Mouse (Mus musculus): ENCODE results near the gene Nfib.
A peak's percentile ranks its signal among the peaks of the same experiment; 100 is the strongest.

The Nfib gene

DNA sequence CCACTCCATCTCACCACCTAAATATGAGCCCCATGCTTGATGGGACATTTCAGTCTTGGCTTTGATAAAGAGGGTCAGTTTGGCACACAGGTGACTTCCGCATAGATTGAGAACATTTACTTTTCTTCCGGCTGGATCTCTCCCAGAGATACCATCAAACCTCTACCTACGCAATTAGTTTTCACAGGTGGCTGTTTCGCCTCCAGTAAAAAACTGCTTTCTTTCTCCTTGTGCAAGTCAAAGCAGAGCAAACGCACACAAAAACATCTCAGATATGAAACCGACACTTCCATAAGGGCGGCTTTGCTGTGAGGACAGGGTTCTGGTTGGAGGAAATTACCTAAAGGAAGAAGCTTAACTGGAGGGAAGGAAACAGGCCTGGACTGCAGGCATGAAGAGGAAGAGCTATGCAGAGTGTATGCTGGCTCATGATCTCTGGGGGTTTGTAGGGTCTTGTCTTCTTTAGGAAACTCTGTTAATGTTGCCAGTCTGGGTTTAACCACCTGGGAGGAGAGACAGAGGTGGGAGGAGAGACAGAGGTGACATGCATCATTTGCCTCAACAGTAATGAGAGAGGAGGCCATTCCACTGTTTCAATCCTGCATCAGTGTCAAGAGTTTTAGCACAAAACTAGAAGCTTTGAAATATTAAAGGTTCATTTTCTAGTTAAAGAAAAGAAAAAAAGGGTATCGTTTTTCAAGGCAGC lies 249.8 kb downstream of the Nfib start:
- DNase-seq: no peak

DNA sequence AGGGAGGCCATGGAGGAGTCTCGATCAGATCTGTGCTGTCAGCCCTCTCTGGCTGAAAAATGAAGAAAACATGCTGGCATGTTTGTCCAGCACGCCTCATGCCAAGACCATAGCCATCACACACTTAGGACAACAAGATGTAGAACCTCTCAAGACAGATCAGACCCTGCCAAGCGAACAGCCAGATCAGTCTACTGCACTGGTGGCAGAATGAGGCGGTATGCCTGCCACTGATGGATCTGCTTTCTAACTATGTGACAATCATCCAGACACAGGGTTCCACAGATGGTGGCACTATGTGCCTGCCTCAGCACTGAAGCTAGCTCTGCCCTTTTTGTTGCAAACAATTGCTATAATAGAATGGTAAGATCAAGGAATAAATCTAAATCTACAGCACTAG lies 250.6 kb downstream of the Nfib start:
- no peak for DNase-seq

DNA sequence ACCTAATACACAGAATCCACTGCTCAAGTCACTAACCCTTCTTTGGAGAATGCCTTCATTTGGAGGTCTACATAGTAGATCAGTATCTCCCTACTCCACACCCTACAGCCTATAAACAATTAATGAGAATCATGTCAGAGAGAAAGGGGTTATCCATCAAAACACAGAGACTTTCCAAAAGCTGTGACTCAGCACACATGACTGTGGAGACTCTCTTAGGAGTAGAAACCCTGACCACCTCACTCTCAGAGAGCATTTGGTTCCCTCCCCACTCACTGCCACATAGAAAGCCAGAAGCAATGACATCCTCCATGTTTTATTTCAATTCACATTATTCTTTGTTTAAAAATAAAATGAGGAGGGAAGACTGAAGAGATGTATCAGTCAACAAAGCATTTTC lies 252.2 kb downstream of the Nfib start:
- DNase-seq: no peak

DNA sequence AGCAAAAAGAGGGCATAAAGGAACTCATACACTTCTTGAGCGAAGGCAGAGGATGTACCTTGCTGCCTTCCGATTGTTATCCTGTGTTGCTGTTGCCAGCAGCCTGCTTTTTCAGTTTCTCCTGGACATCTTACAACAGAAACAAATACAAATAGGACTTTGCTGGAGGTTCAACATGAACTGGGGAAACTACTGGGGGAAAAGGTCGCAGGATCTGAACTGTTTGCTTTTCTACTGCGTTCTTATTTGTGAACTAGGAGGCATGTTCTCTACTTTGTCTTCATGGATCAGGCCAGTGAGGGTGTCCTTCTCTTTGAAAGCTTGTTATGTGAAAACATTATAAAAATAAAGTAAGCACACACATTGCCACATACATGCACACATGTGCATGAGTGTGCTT lies 252.6 kb downstream of the Nfib start:
- DNase-seq: no peak

DNA sequence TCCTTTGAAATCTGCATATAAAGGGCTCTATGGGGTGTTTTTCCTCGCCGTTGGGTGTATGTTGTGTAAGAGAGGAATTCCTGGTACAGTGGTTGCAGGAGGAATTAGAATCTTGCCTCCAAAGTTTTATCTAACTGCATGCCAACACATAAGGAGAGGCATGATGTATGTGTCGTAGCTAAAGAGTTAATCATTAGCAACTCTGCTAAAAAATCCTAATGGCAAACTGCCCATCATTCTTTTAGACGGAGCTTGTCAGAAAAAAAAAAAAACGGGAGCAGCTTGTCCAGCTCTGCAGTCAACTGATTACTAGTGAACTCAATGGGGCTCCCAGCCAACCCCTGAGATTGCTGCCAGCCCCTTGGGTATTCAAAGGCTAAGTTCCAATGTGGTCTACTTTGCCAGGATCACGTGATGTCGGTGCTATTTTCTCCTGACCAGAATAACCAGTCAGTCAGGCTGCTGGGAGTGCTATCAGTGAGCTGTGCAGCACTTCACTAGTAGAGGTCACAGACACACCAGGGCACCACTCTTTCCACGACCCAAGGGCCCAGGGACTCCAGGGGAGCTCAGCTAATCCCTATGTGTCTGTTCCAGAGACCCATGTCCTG lies 258.4 kb downstream of the Nfib start:
- DNase-seq: peak; percentile 97

DNA sequence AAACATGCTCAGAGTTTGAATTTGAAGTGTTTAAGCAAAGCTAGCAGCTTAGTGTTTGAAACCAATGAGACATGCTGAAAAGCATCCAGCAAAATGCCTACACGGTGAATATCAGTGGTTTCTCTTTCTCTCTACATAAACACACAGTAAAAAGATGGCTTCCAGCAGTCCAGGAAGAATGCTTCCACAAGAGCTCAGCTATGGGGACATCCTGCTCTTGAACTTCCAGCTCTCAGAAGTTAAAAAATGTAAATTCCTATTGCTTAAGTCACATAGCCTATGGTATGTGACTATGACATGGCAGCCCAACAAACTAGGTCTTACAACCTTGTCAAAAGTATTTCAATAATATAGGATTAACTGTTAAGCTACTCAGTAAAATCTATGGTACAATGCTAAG lies 261.5 kb downstream of the Nfib start:
- no peak for DNase-seq

DNA sequence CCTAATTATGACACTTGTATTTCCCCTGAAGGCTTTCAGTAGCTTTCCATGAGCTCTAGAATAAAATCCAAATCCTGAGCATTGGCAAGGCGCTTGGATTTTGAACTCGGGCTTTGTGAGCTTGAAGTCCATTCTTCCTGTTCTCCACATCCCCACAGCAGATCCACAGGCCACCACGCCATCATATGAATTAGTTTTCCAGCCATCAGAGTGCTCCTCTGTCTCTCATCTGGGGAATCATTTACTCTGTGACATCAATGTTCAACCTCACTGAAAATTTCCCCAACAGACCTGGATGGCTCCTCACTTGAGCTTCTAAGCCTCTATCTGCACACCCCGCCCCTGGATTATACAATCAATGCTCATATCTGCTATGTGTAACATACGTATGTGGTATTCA lies 262.1 kb downstream of the Nfib start:
- DNase-seq: peak; percentile 30

DNA sequence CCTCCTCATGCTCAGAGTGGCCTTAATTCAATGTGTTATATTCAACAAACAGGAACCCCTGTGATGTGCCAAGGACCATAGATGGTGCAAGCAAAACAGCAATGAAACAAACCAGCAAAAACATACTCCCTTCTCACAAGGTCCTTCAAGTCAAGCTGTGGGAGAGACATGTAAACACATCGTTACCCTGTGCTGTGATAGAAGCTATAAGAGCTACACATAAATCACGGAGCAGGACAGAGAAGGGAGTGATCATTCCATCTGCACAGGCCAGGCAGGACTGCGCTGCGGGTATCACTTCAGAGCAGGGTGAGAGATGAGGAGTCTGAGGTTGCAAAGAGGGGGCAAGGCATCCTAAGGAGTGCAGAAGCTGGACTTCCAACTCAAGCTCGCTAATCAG lies 262.5 kb downstream of the Nfib start:
- no peak for DNase-seq

DNA sequence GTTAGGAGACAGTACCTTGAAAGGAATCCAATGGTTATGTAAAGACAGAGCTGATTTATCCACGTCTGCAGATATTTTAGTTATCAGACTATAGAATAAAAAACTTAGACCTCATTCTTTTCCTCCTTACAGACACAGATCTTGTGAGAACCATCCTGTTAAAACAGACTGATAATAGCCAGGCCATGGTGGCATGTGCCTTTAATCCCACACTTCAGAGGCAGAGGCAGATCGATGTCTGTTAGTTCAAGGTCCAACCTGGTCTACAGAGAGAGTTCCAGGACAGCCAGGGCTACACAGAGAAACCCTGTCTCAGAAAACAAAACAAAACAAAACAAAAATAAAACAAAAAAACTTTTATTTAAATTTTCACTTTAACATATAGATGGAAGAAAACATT lies 264.9 kb downstream of the Nfib start:
- DNase-seq: no peak

DNA sequence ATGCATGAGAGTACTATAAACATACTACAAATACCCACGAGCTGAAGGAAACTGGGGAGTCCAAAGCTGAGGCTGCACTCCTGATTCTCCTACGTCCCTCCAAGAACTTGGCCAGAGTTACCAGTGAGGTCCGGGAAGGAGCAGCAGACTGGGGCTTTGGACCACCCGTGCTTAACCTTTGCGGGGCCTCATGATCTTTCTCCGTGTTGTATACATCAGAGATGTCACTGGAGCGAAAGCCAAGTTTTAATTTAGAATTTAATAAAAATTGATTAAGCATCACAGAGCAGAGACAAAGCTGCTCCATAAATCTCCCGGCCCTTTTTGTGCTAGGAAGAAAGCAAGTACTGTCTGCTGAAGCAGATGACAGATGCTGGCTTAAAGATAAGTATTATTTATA lies 265.7 kb downstream of the Nfib start:
- DNase-seq: no peak

DNA sequence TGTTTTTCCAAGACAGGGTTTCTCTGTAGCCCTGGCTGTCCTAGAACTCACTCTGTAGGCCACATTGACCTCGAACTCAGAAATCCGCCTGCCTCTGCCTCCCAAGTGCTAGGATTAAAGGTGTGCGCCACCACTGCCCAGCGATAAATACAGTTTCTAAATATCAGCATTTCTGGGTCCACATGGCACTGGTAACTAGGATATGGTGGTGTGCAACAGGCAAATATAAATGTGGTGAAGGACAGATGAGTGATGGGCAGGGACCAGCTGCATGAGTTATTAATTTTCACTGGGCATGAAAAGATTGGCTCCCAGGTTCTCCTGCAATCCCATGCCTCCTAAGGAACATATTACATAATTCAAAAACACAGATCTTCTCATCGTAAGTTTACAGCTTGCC lies 266.9 kb downstream of the Nfib start:
- DNase-seq: no peak

DNA sequence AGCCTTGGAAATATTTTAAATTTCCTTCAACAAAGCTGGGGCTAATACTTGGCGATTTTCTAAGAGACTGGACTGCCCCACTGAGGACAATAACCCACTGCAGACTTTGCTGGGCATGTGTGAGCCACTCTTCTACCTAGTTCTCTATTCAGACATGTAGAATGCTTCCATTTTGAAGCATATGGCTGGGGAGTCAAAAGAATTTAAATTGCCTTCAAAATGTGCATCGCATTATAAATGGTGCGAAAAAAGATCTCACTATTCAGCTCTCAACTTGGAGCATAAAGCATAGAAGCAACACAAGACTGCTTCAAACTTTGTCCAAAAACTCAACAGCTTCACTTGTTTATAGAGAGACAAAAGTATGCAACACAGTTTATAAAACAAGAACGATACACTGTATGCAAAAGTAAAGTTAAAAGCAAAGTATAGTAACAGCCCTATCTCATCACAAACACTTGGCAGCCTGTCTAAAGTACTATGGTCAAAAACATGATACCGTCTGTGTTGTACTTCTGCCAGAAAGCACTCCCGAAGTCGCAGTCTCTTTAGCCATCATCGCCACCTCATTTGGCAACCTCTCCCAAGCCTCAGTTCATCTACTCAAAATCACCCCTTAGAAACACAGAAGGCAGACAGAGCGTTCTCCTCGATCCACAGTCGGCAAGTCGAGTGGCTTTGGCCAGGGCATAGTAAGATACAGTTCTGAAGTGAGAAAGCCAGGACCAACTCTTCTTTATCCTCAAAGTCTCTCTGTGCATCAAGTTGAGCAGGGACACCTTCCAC lies 267.8 kb downstream of the Nfib start:
- DNase-seq: no peak

DNA sequence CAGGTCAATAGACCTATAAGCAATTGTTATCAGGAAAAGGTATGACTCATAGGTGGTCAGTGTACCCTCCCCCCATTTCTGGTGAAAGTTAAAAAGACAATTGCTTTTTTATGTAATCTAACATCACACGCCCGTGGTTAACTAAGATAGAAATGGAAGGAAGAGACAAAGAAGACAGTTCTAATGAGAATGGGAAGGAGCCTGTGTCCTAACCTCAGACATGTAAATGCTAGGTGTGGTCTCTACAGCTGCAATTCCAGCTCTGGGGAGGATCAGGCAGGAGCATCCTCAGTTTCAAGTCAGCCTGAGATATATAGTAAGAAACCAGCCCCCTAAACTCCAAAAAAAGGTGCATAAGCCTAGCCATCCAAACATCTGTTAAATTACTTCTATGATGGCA lies 268.9 kb downstream of the Nfib start:
- no peak for DNase-seq

DNA sequence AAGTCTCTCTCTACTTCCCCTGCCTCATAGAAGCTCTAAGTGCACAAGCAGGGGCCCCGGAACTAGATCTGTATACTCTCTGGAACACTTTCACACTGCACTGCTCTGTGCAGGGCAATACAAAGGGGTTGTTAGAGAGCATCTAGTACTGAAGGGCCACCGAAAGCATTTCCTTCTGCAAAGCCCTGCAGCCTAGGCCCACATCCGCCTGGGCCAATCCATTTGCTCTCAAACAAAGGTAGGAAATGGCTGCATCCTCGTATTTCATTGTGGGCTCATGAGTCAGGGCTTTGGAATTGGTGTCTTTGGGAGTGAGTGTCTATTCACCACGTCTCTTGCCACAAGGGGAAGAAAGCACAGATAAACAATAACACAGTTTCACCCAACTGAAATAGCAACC lies 269.8 kb downstream of the Nfib start:
- DNase-seq: peak; percentile 75

DNA sequence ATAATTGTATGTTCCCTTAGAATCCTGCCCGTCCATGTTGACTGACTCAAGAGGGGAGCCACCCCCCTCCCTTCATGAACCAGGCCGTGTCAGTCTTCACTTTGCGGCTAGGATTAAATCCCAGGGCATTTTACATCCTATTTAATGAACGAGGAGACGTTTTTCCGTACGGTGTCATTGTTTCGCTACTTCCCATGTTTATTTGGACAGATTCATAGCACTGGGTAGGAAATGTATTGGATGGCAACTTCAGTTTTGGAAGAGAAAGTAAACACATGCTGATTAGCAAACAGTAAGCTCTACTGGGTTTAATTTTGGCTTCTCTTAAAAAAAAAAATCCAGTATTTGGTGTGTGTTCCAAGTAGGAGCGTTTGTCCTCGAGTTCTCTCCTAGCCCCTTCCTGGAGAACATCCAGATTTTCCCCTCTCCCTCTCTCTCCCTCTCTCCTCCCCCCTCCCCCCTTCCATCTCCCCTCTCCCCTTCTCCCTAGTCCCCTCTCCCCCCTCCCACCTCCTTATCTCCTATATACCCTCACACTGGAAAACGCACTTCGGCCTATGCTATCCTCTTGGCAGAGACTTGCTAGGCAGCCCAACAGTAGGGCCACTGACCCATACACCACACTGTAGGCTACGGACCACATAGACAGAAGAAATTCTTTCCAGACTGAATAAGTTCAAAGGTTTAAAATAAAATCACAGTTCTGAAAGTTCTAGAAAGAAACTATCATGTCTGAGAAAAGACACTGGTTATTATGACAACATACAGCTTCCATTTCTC lies 271.4 kb downstream of the Nfib start:
- no peak for DNase-seq

DNA sequence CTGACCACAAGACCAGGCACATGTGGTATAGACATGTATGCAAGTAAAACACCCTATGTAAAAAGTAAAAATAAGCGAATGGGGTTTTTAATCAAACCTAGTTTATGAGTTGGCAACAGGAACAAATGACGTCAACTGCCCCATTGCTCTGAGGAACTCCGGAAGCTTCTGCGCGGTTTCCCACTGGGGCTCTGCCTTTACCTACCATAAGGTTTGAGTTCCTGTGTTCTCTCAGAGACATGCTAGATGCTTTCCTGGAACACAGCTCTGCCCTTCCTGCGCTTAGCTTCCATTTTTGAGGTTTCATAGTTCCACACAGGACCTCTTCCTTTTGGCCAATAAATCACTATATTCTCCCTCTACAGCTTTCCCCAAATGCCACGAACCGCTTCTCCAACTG lies 273.7 kb downstream of the Nfib start:
- DNase-seq: no peak

DNA sequence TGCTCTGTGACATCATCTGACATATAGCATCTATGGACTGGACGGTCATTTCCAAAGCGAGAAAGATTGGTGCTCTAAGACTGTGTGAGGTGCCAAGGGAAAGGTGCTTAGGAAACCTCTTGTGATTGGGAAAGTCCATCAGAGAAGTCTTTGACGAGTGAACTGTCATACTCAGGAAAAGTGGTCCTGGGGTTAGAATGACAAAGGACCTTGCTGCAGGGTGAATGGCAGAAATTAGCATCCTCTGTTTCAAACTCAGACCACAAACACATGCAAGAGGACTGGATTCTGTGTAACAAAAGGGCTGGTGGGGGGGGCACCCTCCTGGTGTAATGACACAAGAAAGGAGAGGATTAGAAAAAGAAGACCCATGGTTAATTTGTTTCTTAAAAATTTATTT lies 274.7 kb downstream of the Nfib start:
- DNase-seq: no peak

DNA sequence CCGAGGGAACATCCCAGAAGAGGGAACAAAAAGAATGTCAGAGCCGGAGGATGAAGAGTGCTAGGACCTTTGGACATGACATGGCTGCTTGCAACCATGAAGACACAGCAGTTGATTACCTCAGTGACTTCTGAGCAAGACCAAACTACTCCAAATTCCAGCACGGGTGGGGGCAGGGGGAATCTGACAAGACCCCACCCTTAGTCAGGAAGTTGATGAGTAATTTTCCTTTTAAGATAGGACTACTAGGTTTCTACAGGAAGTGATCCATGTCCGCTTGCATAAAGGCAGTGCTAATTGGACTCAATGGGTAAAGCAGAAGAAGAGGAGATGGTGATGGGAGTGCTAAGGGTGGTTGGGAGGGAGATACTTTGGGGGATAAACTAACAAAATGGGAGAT lies 279.3 kb downstream of the Nfib start:
- no peak for DNase-seq

DNA sequence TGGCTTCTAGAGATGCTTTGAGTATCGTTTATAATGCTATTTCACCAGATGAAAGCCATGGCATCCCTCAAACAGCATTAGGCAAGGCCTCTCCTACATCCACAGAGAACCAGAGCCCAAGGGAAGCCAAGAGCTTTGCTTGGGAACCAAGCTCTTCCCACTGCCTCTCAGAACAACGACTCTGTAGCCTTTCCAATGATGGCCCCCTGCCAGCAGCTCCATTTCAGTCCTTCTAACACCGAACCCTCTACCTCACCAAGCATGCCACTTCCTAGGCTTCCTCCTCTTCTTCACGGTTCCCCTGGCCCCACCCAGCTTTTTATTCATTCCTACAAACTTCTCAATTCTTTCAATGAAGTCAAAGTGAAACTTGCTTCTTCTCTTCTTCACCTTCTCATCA lies 287.3 kb downstream of the Nfib start:
- no peak for DNase-seq

DNA sequence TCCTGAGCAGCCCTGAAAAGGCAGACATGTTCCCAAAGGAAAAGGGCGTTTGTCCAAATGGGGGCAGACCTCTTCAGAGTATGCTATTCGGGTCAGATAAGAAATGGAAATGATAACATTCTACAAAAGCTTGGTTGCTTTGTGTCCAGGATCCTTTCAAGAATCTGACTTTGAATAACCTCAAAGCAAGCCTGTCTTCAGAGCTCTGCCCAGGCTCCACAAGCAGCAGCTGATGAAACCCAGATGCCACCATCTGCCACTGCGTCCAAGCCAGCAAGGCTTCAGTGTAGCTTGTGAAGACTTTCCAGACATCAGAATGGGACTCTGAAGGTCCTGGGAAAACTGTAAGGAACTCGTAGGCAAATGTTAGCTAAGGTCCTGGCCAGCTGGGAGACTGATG lies 289.7 kb downstream of the Nfib start:
- DNase-seq: no peak

DNA sequence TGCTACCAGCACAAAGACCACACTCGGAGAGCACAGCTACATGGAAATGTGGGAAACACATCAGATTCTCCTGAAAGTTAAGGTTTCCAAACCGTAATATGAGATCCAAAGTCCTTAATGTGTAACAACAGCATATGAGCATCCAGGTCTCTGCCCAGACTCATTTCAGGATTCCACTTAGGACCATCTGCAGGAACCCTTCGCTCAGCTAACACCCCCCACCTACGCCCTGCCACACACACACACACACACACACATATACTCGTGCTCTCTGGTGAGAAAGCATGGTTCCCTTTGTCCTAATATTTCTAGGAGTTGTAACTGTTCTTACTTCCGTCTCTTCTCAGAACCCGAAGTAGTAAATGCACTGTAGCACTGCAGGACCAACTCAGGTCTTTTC lies 292.9 kb downstream of the Nfib start:
- DNase-seq: no peak

DNA sequence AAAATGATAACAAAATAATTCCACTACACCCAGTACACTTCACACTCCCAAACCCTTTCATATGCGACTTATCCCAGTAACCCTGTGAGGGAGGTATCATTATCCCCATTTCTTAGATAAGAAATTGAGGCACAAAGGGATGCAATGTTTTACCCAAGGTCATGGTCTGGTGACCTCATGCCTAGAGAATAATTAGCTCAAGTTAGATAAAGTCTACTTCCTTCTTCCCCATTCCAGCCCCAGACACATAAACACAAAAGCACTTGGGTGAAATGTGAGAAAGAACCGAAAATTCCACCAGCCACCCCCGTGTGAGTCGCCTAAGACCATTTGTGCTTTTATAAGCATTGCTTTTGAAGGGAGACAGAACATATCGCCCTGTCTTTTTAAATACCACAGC lies 293.6 kb downstream of the Nfib start:
- DNase-seq: no peak

Data from kidney, adult 11 months (tissue).